Mouse (Mus musculus) embryonic facial prominence, embryonic 15.5 days (tissue): Measurements from ENCODE around the gene Smo. TPM values are rescaled to one million over a fixed set of nuclear protein-coding genes. Genes with fewer than 3 reads are reported as not detected.

Experiments used
- ATAC-seq: fragments of 200-750 bp; cut with Nextera tagmentation; 2 replicates; pipeline ENCODE4 v1.8.0; 2017; ENCODE audit warnings: low read depth, moderate TSS enrichment; ENCODE audit not compliant: insufficient number of reproducible peaks, low FRiP score, low TSS enrichment
- H3K27ac ChIP-seq: fragments of 300-500 bp; sonication (generic); replicated peaks from 2 replicates; pipeline ENCODE4 v1.5.1; 2015; ENCODE audit warnings: mild to moderate bottlenecking, inconsistent platforms
- H3K27me3 ChIP-seq: fragments of 300-500 bp; sonication (generic); 2 replicates; pipeline ENCODE4 v1.6.1; 2015; ENCODE audit warnings: inconsistent platforms
- H3K36me3 ChIP-seq: fragments of 300-500 bp; sonication (generic); 2 replicates; pipeline ENCODE4 v1.6.1; 2015; ENCODE audit warnings: mild to moderate bottlenecking, inconsistent platforms
- H3K4me1 ChIP-seq: fragments of 300-500 bp; sonication (generic); 2 replicates; pipeline ENCODE4 v1.6.1; 2015; ENCODE audit warnings: inconsistent platforms
- H3K4me2 ChIP-seq: fragments of 300-500 bp; sonication (generic); replicated peaks from 2 replicates; pipeline ENCODE4 v1.6.1; 2015; ENCODE audit warnings: mild to moderate bottlenecking, inconsistent platforms
- H3K4me3 ChIP-seq: fragments of 300-500 bp; sonication (generic); replicated peaks from 2 replicates; pipeline ENCODE4 v1.5.1; 2015; ENCODE audit warnings: mild to moderate bottlenecking, inconsistent platforms
- H3K9ac ChIP-seq: fragments of 300-500 bp; sonication (generic); 2 replicates; pipeline ENCODE4 v1.6.1; 2015; ENCODE audit warnings: inconsistent platforms
- H3K9me3 ChIP-seq: fragments of 300-500 bp; sonication (generic); replicated peaks from 2 replicates; pipeline ENCODE4 v1.6.1; 2016; ENCODE audit warnings: inconsistent platforms
- WGBS: fragments of 180-500 bp; shearing (Covaris S2); methylation state at CpG from one replicate; pipeline ENCODE4 v1.1.7; 2015; 5-methylcytosine and 5-hydroxymethylcytosine counted together
- polyA plus RNA-seq: library from polyadenylated mRNA; unstranded; fragments of >200 nt; fragmentation: Nextera tagmentation; extraction: Ambion mirVana; gene quantifications from 2 replicates; pipeline ENCODE4 v1.2.1, GENCODE M21; 2015

Gene Smo
- 53.7 and 58.7 TPM in 2 replicates for polyA plus RNA-seq

DNA sequence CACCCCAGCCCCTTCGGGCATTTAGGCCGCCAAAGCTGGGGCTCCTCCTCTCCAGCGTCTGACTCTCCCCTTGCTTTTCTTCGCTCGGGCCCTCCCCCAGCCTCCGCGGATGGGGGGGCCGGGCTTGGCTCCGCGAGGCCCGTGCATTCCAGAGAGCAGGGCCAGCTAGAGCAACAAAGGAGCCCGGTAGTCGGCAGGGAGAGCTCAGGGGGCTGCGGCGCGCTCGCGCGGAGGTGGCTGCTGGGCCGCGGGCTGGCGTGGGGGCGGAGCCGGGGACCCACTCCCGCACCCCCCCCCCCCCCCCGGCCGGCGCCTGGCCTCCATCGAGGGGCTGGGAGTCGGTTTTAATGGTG, at the start of gene Smo:
Smo (plus strand) TSS at position 168 of the 353 bp plus-strand sequence.
- H3K4me3 ChIP-seq = peak within 1 kb of the TSS; percentile 90
- 0% methylated on average over 28 of the region's 30 CpGs for WGBS
- peaks cover 19% of the 10 kb centered on the region for H3K4me1 ChIP-seq
- no peaks in the 10 kb centered on the region for H3K9me3 ChIP-seq
- H3K4me2 ChIP-seq = peak within 1 kb of the TSS; percentile 79
- H3K9ac ChIP-seq = peak within 1 kb of the TSS; percentile 98
- no peaks in the 10 kb centered on the region for H3K27me3 ChIP-seq
- 0 out of 2 replicates have a peak, but pooled peaks cover 10% of the 10 kb centered on the region for H3K36me3 ChIP-seq
- H3K27ac ChIP-seq = peak within 1 kb of the TSS; percentile 98
- ATAC-seq = peak; percentile 97

DNA sequence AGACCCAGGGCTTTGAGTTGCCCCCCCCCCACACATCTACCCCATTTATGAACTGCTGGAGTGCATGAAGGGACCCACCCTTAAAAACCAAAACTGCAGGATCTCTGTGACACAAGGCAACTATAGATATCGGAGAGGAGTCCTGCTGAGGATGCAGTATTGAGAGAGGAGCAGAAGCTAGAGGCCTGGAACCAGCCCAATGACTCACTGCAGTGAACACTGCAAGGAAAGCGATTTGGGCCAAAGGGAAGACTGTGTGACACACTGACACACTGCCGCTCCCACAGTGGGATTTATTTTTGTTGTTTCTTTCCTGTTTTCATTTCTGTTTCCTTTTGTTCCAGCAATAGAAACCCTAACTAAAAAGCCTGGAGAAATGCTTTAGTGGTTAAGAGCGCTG, 49.4 kb upstream of the Smo start:
- ATAC-seq = no peak

DNA sequence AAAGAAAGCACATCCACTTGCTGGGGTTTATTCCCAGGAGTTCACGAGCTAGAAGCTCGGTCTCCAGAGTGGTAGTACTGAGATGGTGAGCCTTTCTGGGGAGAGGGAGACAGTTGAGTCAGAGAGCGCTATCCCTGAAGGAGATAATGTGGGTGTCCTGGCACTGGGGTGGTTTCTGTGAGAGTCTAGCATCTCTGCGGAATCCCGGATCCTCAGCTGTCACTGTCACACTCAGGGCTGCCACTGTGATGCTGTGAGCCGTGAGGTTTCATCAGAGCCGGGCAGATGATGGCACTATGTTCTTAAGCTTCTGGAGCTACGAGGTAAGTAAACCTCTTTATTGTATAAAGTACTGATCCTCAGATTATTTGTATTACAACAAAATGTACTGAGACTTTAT, 45.8 kb upstream of the Smo start:
- WGBS = 70% methylated on average over 8 of the region's 8 CpGs
- Histone ChIP-seq H3K4me1 (peaks cover 3% of the 10 kb centered on the region), H3K4me3 (no peak overlapping the region), H3K27ac (no peak overlapping the region), H3K4me2 (no peak overlapping the region), H3K36me3 (no peaks in the 10 kb centered on the region), H3K27me3 (peaks cover 25% of the 10 kb centered on the region), H3K9ac (no peak overlapping the region), H3K9me3 (no peaks in the 10 kb centered on the region)
- no peak for ATAC-seq

More for the DNA sequence above, 49.4 kb upstream of the Smo start:
- Histone ChIP-seq H3K4me1 (no peaks in the 10 kb centered on the region), H3K9ac (no peak overlapping the region), H3K9me3 (no peaks in the 10 kb centered on the region), H3K4me2 (no peak overlapping the region), H3K27ac (no peak overlapping the region), H3K36me3 (no peaks in the 10 kb centered on the region), H3K4me3 (no peak overlapping the region), H3K27me3 (no peaks in the 10 kb centered on the region; the same call in 1 of the 2 replicates)
- 73% methylated on average over 4 of the region's 4 CpGs for WGBS

DNA sequence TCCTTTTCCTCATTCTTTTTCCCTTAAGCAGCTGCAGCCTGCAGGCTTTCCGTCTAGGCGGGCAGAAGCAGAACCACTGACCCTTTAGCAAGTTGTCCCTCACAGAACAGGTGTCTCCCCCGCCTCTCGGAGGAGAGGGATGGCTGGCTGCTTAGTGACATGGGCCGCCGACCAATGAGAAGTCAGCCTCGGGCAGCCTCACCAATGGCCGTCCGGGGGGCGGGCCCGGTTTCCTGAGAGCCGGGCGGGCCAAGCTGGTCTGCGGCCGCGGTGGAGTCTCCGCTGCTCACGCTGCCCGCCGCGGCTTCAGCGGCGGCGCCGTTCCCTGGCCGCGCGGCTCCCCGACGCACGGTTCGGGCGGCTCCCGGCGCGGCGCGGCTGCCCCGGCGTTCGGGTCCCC, 41.4 kb upstream of the Smo start, which contains the start of gene Tspan33:
Tspan33 (plus strand) TSS at position 270 of the 400 bp plus-strand sequence.
- Histone ChIP-seq H3K27ac (no peak within 1 kb of the TSS), H3K4me2 (peak within 1 kb of the TSS; percentile 98), H3K36me3 (no peaks in the 10 kb centered on the region), H3K27me3 (peaks cover 39% of the 10 kb centered on the region), H3K9me3 (no peaks in the 10 kb centered on the region), H3K4me1 (peaks cover 7% of the 10 kb centered on the region), H3K9ac (peak within 1 kb of the TSS; percentile 50), H3K4me3 (peak within 1 kb of the TSS; percentile 70)
- peak; percentile 98 for ATAC-seq
- under 1% methylated on average over 33 of the region's 41 CpGs for WGBS

DNA sequence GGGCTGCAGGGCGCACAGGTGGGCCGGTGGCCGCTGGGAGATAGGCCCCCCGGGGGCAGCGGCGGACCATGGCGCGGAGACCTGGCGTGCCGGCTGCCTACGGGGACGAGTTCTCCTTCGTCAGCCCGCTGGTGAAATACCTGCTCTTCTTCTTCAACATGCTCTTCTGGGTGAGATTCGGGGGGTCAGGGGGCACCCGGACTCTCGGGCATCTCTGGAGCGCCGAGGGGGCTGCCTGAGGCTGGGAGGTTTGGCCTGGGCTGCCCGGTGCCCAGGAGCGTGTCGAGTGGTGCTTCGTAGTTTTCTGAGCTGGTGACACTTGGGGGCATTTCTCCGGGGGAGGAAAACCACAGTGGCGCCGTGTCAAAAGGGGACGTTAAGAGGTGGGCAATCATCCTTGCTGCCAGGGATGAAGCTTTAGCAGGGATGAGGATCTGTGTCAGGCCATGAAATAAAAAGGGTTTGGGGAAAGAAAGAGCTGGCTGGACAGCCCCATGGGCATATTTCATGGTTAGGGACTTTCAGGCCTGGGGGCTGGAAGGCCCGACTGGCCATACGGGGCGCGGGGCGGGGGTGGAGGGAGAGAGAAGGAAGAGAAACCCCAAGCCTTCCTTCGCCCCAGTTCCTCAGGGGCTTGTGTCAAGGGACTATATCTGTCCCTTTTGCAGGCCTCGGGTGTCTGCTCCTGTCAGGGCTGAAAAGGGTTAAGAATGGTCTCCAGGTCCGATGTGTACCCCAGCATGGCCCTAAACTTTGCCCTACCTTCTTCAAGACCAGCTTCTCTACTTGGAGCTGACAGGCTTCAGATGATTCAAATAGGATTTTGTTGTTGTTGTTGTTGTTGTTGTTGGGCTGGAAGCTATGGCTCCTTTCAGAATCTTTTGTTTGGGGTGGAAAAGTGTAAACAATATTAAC, 40.7 kb upstream of the Smo start:
- H3K36me3 ChIP-seq = no peaks in the 10 kb centered on the region
- H3K27ac ChIP-seq = no peak overlapping the region
- H3K4me2 ChIP-seq = peak overlapping the region; percentile 98
- no peak; the same call in 1 of the 2 replicates for ATAC-seq
- peak overlapping the region; percentile 50 for H3K9ac ChIP-seq
- WGBS = 6% methylated on average over 34 of the region's 35 CpGs
- H3K9me3 ChIP-seq = no peaks in the 10 kb centered on the region
- peak overlapping the region; percentile 70 for H3K4me3 ChIP-seq
- H3K4me1 ChIP-seq = peaks cover 7% of the 10 kb centered on the region
- H3K27me3 ChIP-seq = peaks cover 39% of the 10 kb centered on the region

DNA sequence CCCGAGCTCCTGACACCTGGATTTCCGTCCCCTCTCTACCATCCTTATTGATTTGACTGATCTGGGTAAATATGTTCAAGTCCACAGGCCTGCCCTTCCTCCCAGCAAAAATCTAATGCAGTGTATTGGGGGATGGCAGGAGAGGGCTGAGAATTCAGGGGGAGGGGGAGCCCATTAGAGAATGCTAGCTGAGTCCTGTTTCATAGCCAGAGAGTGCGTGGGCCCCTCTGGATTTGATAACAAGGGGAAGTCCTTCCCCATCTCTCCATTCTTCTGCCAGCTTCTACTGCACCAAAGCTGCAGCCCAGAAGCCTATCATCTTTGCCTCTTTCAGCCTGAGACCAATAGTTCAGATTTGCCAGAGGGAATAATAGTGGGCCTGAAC, 40.0 kb upstream of the Smo start:
- peaks cover 39% of the 10 kb centered on the region for H3K27me3 ChIP-seq
- peaks cover 7% of the 10 kb centered on the region for H3K4me1 ChIP-seq
- H3K9ac ChIP-seq = no peak overlapping the region
- ATAC-seq = no peak
- 50% methylated on average over 3 of the region's 3 CpGs for WGBS
- no peak overlapping the region for H3K27ac ChIP-seq
- no peaks in the 10 kb centered on the region for H3K36me3 ChIP-seq
- H3K4me3 ChIP-seq = 0 out of 2 replicates have a peak overlapping the region, but pooled peaks have one; percentile 70
- peak overlapping the region; percentile 98; the same call in 1 of the 2 replicates for H3K4me2 ChIP-seq
- no peaks in the 10 kb centered on the region for H3K9me3 ChIP-seq

DNA sequence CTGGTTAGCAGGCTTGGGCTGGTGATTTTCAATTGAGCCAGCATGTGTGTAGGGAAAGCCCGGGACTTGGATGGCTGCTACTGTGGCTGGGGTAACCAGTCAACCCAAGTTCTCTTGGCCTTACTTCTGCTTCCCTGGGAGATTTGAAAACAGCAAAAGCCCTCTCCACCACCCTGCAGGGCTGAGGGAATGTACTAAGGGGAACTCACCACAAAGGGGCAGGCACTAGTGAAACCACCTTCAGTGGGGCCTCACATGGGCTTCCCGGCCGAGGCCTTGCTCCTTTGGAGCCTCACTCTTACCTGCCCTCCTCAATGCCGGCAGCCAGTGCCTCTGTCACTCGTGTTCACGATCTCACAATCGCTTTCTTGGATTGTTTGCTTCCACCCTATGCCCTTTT, 39.3 kb upstream of the Smo start:
- ATAC-seq = no peak
- Histone ChIP-seq H3K4me1 (peaks cover 7% of the 10 kb centered on the region), H3K9ac (no peak overlapping the region), H3K36me3 (no peaks in the 10 kb centered on the region), H3K27ac (no peak overlapping the region), H3K27me3 (peaks cover 38% of the 10 kb centered on the region), H3K9me3 (no peaks in the 10 kb centered on the region), H3K4me3 (no peak overlapping the region), H3K4me2 (no peak overlapping the region)
- 73% methylated on average over 7 of the region's 7 CpGs for WGBS

DNA sequence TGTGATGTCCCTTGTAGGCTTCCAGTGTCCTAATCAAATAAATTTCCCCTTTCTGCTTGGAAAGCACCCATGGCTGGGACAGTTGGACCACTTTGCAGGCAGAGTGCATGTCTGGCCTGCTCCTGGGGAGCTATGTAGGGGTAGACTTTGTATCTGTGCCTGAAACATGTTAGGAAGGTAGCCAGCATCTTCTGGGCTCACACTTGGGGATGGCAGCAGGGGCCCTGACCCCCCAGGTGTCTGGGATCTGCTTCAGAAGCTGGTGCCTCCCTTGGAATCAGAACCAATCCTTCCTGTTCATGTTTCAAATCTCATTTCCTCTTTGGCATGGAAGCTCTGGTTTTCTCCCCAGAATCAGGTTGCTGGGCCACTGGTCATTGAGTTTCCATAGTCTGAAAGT, 38.2 kb upstream of the Smo start:
- H3K9ac ChIP-seq = no peak overlapping the region
- peaks cover 28% of the 10 kb centered on the region for H3K27me3 ChIP-seq
- peaks cover 7% of the 10 kb centered on the region for H3K4me1 ChIP-seq
- no peak overlapping the region for H3K27ac ChIP-seq
- no peak for ATAC-seq
- no peak overlapping the region for H3K4me2 ChIP-seq
- no peaks in the 10 kb centered on the region for H3K36me3 ChIP-seq
- no peak overlapping the region for H3K4me3 ChIP-seq
- no peaks in the 10 kb centered on the region for H3K9me3 ChIP-seq

DNA sequence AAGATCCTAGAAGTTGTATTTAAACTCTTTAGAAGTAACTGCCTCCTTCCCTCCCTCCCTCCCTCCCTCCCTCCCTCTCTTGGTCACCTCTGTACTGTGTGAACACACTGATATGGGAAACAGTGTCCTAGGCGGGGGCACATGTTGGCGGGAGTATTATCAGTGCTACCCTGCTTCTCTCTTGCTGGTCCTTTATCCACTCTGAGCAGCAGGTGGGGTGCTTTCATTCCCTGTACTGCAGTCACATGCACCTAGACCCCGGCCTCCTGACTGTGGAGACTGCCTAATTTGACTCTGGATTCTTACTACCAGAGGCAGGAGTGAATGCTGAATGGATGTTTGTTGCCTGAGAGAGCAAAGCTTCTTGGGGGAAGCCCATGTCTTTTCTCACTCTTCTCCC, 37.8 kb upstream of the Smo start:
- Histone ChIP-seq H3K4me3 (no peak overlapping the region), H3K9me3 (no peaks in the 10 kb centered on the region), H3K27ac (no peak overlapping the region), H3K4me1 (peaks cover 7% of the 10 kb centered on the region), H3K4me2 (no peak overlapping the region), H3K36me3 (no peaks in the 10 kb centered on the region), H3K9ac (no peak overlapping the region), H3K27me3 (peaks cover 26% of the 10 kb centered on the region)
- ATAC-seq = no peak
- 41% methylated on average over 3 of the region's 3 CpGs for WGBS

DNA sequence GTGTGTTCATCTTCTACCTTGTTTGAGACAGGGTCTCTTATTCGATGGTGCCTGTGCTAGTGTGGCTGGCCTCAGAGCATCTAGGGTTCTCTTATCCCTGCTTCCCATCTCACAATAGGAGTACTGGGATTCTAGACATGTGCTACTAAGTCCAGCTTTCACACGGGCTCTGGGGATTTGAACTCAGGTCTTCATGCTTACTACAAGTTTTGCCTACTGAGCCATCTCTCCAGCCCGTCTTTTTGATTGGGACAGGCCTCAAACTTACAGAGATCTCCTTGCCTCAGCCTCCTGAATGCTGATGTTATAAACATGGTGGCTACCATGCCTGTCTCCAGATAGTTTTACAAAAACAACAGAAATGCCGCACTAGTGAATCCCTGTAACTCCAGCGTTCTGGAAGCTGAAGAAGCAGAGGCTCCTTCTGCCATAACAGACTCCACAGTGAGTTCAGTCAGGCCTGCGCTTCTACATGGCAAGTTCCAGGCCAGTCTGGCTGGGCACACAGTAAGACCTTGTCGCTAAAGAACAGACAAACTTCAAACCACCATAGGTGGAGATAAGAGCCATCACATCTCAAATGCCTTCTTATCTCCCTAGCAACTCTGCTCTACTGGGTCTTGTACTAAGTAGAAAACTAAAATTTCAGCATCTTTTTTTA, 36.1 kb upstream of the Smo start:
- no peak for ATAC-seq
- H3K4me3 ChIP-seq = no peak overlapping the region
- peaks cover 16% of the 10 kb centered on the region for H3K27me3 ChIP-seq
- no peak overlapping the region for H3K27ac ChIP-seq
- peaks cover 6% of the 10 kb centered on the region for H3K4me1 ChIP-seq
- H3K4me2 ChIP-seq = no peak overlapping the region
- no peaks in the 10 kb centered on the region for H3K36me3 ChIP-seq
- 83% methylated on average over 7 of the region's 7 CpGs for WGBS
- no peaks in the 10 kb centered on the region for H3K9me3 ChIP-seq
- no peak overlapping the region for H3K9ac ChIP-seq

DNA sequence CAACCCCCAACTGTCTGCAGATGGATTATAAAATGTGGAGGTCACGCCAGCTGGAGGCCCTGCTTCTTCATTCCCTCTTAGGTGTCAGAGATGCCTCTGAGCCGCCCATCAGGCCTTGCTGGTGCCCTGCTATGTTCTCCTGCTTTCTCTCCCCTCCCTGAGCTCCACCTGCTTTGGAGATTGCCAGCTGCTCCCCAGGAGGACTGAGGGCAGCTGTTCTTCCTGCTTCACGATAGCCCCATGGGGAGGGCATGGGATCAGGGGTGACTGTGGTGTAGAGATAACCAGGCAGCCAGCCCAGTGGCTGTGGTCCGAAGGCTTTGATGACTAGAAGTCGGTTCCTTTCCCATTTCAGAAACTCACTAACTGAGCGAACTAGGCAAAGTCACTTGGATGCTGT, 34.3 kb upstream of the Smo start:
- no peaks in the 10 kb centered on the region for H3K9me3 ChIP-seq
- H3K4me3 ChIP-seq = no peak overlapping the region
- no peaks in the 10 kb centered on the region for H3K4me1 ChIP-seq
- no peak overlapping the region for H3K4me2 ChIP-seq
- WGBS = 68% methylated on average over 6 of the region's 6 CpGs
- H3K27me3 ChIP-seq = peaks cover under 1% of the 10 kb centered on the region; the same call in 1 of the 2 replicates
- H3K36me3 ChIP-seq = no peaks in the 10 kb centered on the region
- no peak overlapping the region for H3K27ac ChIP-seq
- 0 out of 2 replicates have a peak, but pooled peaks have one; percentile 19 for ATAC-seq
- H3K9ac ChIP-seq = no peak overlapping the region
